Mouse (Mus musculus): Measurements from ENCODE around the gene Rnf214. TPM values are rescaled to one million over a fixed set of nuclear protein-coding genes. Genes with fewer than 3 reads are reported as not detected.

Rnf214 gene
- polyA plus RNA-seq (2017; shearing (Covaris generic)), result 33.3 TPM

DNA sequence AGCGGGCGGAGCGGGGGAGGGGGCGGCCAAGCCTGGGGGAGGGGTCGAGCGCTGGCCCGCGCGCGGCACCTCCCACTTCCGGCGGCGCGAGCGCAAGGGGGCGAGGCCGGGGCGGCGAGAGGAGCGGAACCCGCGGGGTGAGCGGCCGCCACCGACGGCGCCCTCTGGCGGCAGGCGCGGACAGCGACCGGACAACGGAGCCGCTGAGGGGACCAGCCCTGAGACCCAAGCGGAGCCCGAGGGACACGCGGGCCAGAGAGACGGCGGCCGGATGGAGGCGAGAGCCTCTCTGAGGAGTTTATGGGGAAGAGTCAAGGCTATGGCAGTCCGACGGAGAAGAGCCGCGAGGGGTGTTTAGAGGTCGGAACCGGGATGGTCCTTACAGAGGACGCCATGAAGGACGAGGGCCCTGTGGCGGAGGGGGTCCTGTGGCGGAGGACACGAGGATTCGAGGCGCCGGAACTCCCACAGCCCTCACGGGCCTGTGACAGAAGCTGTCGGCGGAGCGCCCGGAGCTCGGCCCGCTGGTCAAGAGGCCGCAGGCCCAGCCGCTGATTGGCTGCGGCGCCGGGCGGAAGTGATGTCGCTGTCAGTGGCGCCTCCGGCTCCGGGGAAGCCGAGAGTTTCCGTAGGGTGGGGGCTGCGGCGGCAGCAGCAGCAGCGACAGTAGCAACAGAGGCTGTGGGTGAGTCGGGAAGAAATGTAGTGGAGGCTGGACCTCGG lies at the start of gene Rnf214, which contains the start of gene Pcsk7:
TSS of gene Rnf214 (minus strand) at position 557 of the 723 bp plus-strand sequence.
TSS of gene Pcsk7 (plus strand) at position 143 of the 723 bp plus-strand sequence.

DNA sequence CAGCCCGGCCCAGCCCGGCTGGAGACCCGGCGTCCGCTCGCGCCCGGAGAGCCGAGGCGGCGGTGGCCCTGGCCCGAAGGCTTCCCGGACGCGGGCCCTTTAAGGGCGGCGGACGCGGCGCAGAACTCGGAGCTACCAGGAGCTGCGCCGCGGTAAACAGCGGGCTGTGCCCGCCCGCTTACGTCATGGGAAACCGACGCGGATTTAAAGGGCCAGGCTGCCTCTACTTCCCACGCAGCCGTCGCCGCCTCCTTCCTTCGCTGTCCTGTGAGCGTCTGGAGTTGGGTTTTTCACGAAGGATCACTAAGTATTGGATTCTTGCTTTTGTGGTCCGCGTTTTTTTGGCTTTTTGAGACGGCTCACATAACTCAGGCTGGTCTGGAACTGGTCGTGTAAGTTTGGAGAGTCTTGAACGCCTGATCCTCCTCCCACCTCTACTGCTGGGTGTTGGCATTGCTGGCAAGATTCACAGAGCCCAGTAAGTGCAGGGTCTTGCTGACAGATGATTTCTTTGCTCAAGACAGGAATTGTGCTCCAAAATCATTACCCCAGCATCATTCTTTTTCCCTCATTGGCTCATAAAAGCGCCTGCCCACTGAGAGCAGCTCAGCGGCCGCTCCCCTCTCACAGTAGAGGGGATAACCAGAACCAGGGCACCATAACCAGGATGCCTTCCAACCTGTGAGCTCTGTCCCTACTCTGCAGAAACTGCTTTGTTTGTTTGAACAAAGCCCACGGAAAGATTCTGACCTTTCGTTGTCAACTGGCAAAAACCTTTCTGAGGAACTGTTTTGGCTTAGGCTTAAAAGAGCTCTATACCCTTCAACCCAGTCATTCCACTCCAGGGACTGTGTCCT lies 48.6 kb upstream of the Rnf214 start, which contains the start of gene Sidt2:
TSS of gene Sidt2 (minus strand) at position 152 of the 857 bp plus-strand sequence.

DNA sequence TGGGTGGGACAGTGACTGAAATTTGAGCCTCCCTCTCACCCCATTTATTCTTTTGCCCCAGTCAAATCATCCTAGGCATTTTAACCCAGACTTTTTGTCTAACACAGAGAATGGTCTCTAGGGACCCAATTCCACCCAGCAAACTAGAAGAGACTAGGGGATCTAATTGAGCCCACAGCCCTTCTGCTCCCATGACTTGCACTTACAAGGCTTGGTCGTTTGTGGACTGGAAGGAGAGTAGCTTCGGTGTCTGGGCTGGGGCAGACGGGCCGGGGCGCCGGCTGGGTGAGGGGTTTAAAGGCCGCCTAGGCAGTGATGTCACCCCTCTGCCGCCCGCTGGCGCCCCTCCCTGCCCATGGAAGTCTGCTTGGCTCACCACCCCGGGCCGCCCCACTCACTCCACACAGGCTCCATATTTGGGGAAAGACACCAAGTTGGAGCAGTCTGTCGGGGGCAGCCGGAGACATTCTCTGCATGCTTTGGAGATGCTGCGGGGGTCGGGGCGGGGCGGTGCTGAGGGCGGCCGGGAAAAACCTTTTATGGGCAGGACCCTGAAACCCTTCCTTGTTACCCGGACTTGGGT lies 29.0 kb upstream of the Rnf214 start, which contains the start of gene Tagln:
TSS of gene Tagln (minus strand) at position 431 of the 583 bp plus-strand sequence.

DNA sequence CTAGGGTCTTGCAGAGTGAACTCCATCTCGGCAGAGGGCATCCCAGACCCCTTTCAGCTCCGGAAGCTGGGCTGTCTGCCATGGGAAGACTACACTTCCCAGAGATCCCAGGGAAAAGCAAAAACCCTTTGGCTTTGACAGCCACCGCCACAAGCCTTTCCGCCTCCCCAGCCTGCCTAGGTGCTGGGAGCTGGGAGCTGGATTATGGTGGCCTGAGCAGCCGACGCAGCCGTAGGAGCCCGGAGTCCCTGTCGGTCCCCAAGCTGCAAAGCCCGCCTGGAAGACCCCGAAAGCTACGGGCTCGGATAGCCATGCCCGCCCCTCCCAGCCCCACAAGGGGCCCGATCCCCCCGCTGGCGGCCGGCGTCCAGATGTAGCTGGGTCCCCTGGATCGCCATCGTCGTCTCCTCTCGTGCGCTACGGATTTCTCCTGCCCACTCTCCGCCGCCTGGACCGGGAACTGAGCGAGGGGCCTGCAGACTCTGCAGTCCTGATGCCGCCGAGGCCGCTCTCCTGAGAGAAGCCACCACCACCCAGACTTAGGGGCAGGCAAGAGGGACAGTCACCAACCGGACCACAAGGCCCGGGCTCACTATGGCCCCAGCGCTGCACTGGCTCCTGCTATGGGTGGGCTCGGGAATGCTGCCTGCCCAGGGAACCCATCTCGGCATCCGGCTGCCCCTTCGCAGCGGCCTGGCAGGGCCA lies 68.1 kb downstream of the Rnf214 start, which contains the start of gene Bace1:
TSS of gene Bace1 (plus strand) at position 147 of the 705 bp plus-strand sequence.

DNA sequence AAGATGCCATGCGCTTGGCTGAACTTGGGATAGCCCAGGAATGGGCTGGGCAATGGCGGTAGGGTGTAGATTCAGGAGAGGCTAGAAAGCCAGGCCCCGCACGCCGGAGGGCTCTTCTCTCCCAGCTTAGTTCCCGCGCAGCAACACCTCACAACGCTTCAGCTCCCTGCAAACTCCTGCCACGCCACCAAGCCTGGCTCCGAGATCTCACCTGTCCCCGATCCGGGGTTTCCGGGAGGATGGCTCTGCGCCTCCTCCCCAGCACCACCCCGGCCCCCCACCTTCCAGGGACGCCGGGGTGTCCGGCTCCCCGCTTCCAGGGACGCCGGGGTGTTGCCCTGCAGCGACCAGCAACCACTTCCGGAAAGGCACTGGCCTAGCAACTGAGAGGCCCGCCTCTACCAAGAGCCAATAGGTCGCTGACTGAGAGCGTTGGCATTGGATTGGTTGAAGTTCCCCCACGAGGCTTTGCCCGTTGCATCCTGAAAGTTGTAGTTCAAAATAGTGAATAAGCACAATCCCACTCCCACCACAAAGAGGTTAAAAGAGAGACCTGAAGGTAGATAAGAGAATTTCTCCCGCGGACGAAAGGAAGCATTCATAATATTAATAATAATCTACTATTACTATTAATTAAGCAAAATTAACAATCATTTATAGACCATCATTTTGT lies 78.3 kb downstream of the Rnf214 start, which contains the start of gene Cep164:
TSS of gene Cep164 (minus strand) at position 401 of the 673 bp plus-strand sequence.

Other genes with a start within 250 kb of the Rnf214 start
- 21.8 TPM for gene Cep164, start 78.2 kb downstream of the Rnf214 start, polyA plus RNA-seq (2017; shearing (Covaris generic))
- 2.8 TPM for gene Bace1, start 68.3 kb downstream of the Rnf214 start, polyA plus RNA-seq (2017; shearing (Covaris generic))
- 64.8 TPM for gene Pcsk7, start 414 bp downstream of the Rnf214 start, polyA plus RNA-seq (2017; shearing (Covaris generic))
- gene Tagln, start 29.1 kb upstream of the Rnf214 start, polyA plus RNA-seq (2017; shearing (Covaris generic)), result 2.6 TPM
- 473 TPM for gene Sidt2, start 48.3 kb upstream of the Rnf214 start, polyA plus RNA-seq (2017; shearing (Covaris generic))
- 87.2 TPM for gene Pafah1b2, start 105.8 kb upstream of the Rnf214 start, polyA plus RNA-seq (2017; shearing (Covaris generic))
- gene Sik3, start 105.9 kb upstream of the Rnf214 start, polyA plus RNA-seq (2017; shearing (Covaris generic)), result 60.0 TPM